Mouse (Mus musculus): ENCODE measurements around the gene Mpig6b. TPM values are rescaled to one million over a fixed set of nuclear protein-coding genes. Genes with fewer than 3 reads are reported as not detected.
A peak's percentile ranks its signal among the peaks of the same experiment; 100 is the strongest.

The Mpig6b gene
- polyA plus RNA-seq, 1 experiment from 2014 or later, result 0.81 TPM

- H3K27ac ChIP-seq (ENCODE audit: low read depth), result no peak overlapping the region
- no peak overlapping the region for H3K4me2 ChIP-seq (ENCODE audit: low read length)
- 76% methylated on average over 17 of the region's 17 CpGs for WGBS
- no peak overlapping the region for H3K4me3 ChIP-seq (ENCODE audit: low read depth, low read length)
- H3K9ac ChIP-seq (ENCODE audit: low read length), result no peak overlapping the region
- no peaks in the 10 kb centered on the region for H3K9me3 ChIP-seq (ENCODE audit: control insufficient read depth, low read length)
- H3K36me3 ChIP-seq (ENCODE audit: control insufficient read depth, insufficient read depth, low read length), result no peaks in the 10 kb centered on the region
- no peak for ATAC-seq (replicated peaks; ENCODE audit: low FRiP score, low TSS enrichment, low read depth)
- H3K27me3 ChIP-seq (replicated peaks; ENCODE audit: control insufficient read depth, insufficient read depth, low read length), result peaks cover 9% of the 10 kb centered on the region; the same call in 1 of the 2 replicates
- no peak for DNase-seq (ENCODE audit: low spot score)
- peaks cover 17% of the 10 kb centered on the region; the same call in 1 of the 2 replicates for H3K4me1 ChIP-seq (replicated peaks; ENCODE audit: control insufficient read depth, insufficient read depth, low read length)
These were observed 2.4 kb upstream of the Mpig6b start for GRCm38 (mm10) chr17:35068213-35068914.

DNA sequence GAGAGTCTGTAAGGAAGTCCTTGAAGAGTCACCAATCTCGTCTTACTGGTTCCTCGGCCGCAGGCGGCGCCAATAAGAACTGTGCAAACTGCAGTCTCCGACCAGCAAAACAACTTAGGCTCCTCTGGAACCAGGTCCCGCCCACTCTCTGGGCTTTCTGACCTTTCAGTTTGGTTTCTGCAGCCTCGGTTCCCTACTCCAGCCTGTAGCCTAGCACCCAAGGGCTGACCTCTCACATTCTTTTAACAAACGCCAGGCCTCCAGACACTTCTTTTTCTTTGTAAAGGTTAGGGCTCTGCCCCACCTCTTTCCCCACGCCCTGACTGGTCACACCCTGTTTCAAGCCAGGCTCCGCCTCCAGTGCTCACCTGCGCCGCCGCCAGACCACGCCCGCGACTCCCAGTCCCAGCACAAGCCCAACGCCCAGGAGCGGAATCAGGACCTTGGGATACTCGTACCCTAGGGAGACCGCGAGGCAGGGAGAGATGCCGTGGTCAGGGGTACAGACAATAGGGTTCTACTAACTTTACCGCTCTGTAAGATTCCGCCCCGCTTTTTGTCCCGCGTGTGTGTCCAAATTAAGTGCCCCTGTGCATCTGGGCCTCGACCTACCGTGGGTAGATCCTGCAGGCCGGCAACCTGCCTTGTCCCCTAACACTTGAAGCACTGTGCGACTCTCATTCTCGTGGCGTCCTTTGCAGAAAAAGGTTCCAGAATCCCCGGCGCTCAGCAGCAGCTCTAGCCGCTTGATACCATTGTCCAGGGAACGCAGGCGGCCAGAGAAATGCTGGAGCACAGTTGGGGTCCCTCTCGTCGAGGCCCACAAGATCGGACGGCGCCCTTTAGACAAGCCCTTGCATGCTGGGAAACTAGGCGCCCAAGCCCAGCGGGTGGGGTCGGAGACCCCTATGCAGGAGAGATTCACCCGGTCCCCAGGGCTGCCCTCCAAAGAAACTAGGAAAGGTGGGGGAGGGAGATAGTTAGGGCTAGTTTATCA lies 735 bp downstream of the Mpig6b start, which contains the start of gene Ly6g6c:
Ly6g6c (plus strand) TSS at position 438 of the 997 bp plus-strand sequence.
- Histone ChIP-seq H3K9ac (ENCODE audit: low read length) (peak within 1 kb of the TSS; percentile 31), H3K4me2 (ENCODE audit: low read length) (peak within 1 kb of the TSS; percentile 71), H3K27me3 (replicated peaks; ENCODE audit: control insufficient read depth, insufficient read depth, low read length) (peaks cover 9% of the 10 kb centered on the region; the same call in 1 of the 2 replicates), H3K4me3 (ENCODE audit: low read depth, low read length) (peak within 1 kb of the TSS; percentile 25), H3K27ac (ENCODE audit: low read depth) (peak within 1 kb of the TSS; percentile 29; the same call in 1 of the 2 replicates), H3K4me1 (replicated peaks; ENCODE audit: control insufficient read depth, insufficient read depth, low read length) (peaks cover 24% of the 10 kb centered on the region), H3K36me3 (ENCODE audit: control insufficient read depth, insufficient read depth, low read length) (peaks cover 20% of the 10 kb centered on the region), H3K9me3 (ENCODE audit: control insufficient read depth, low read length) (no peaks in the 10 kb centered on the region)
- WGBS, result 2% methylated on average over 47 of the region's 48 CpGs
- DNase-seq (ENCODE audit: low spot score), result peak; percentile 84
- peak; percentile 78 for ATAC-seq (replicated peaks; ENCODE audit: low FRiP score, low TSS enrichment, low read depth)

DNA sequence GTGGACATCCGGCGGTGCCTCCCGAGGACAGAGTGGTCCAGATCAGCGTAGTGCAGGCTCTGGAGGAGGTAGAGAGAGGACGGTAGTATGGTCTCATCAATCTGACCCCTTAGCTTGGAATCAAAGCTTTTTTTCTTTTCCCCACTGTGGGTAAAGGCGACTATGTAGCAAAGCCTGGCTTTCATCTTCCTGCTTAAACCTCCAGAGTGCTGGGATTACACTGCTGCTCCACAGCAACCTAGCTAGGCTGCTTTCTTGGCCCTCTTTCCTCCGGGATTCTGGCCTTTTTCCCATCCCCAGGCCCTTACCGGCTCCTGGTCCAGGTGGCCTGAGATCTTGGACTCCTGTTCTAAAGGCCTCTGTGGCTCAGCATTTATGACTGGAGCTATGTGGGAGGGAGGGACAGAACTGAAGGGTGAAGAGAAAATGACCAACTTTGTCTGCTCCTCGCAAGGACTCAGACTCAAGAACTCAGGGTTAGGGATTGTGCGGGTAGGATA lies 1.6 kb downstream of the Mpig6b start:
- Histone ChIP-seq H3K4me2 (ENCODE audit: low read length) (peak overlapping the region; percentile 71), H3K9ac (ENCODE audit: low read length) (no peak overlapping the region)
- ATAC-seq (replicated peaks; ENCODE audit: low FRiP score, low TSS enrichment, low read depth), result no peak

GRCm38 (mm10) chr17:35063466-35063865 lies 2.5 kb downstream of the Mpig6b start:
- Histone ChIP-seq H3K4me2 (ENCODE audit: low read length) (no peak overlapping the region), H3K4me1 (replicated peaks; ENCODE audit: control insufficient read depth, insufficient read depth, low read length) (peaks cover 28% of the 10 kb centered on the region), H3K9ac (ENCODE audit: low read length) (no peak overlapping the region), H3K9me3 (ENCODE audit: control insufficient read depth, low read length) (no peaks in the 10 kb centered on the region), H3K36me3 (ENCODE audit: control insufficient read depth, insufficient read depth, low read length) (peaks cover 21% of the 10 kb centered on the region), H3K27ac (ENCODE audit: low read depth) (no peak overlapping the region), H3K4me3 (ENCODE audit: low read depth, low read length) (no peak overlapping the region), H3K27me3 (replicated peaks; ENCODE audit: control insufficient read depth, insufficient read depth, low read length) (peaks cover 9% of the 10 kb centered on the region; the same call in 1 of the 2 replicates)
- no peak for DNase-seq (ENCODE audit: low spot score)
- WGBS, result 85% methylated on average over 3 of the region's 3 CpGs
- ATAC-seq (replicated peaks; ENCODE audit: low FRiP score, low TSS enrichment, low read depth), result no peak

More for the DNA sequence above, 1.6 kb downstream of the Mpig6b start:
- no peaks in the 10 kb centered on the region for H3K9me3 ChIP-seq (ENCODE audit: control insufficient read depth, low read length)
- WGBS, result 33% methylated on average over 10 of the region's 10 CpGs
- peaks cover 9% of the 10 kb centered on the region; the same call in 1 of the 2 replicates for H3K27me3 ChIP-seq (replicated peaks; ENCODE audit: control insufficient read depth, insufficient read depth, low read length)
- peaks cover 28% of the 10 kb centered on the region for H3K4me1 ChIP-seq (replicated peaks; ENCODE audit: control insufficient read depth, insufficient read depth, low read length)
- H3K4me3 ChIP-seq (ENCODE audit: low read depth, low read length), result peak overlapping the region; percentile 2; the same call in 1 of the 2 replicates
- DNase-seq (ENCODE audit: low spot score), result no peak
- H3K27ac ChIP-seq (ENCODE audit: low read depth), result peak overlapping the region; percentile 29; the same call in 1 of the 2 replicates
- H3K36me3 ChIP-seq (ENCODE audit: control insufficient read depth, insufficient read depth, low read length), result peaks cover 20% of the 10 kb centered on the region

DNA sequence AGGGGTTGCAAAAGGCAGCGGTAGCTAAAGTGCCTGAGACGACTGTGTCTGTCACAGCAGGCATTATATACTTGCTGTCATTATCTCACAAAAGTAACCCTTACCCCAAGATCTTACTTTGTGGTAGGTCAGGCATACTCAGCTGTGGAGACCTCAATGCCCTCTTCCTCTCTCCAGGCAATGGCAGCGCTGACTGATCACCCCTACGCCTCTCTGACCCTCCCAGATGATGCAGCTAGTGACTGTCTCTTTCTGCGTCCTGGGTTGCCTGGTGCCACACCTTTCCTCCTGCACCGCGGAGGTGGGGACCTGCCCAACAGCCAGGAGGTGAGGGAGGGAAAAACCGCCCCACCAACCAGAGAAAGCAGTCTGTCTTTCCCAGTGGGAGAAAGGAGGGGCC lies 4.7 kb downstream of the Mpig6b start:
- 84% methylated on average over 8 of the region's 8 CpGs for WGBS
- H3K4me1 ChIP-seq (replicated peaks; ENCODE audit: control insufficient read depth, insufficient read depth, low read length), result peaks cover 28% of the 10 kb centered on the region
- peaks cover 4% of the 10 kb centered on the region; the same call in 1 of the 2 replicates for H3K27me3 ChIP-seq (replicated peaks; ENCODE audit: control insufficient read depth, insufficient read depth, low read length)
- DNase-seq (ENCODE audit: low spot score) (no peak), ATAC-seq (replicated peaks; ENCODE audit: low FRiP score, low TSS enrichment, low read depth) (no peak)
- no peaks in the 10 kb centered on the region for H3K9me3 ChIP-seq (ENCODE audit: control insufficient read depth, low read length)
- H3K9ac ChIP-seq (ENCODE audit: low read length), result no peak overlapping the region
- H3K27ac ChIP-seq (ENCODE audit: low read depth), result no peak overlapping the region
- H3K36me3 ChIP-seq (ENCODE audit: control insufficient read depth, insufficient read depth, low read length), result peaks cover 39% of the 10 kb centered on the region
- no peak overlapping the region for H3K4me2 ChIP-seq (ENCODE audit: low read length)
- H3K4me3 ChIP-seq (ENCODE audit: low read depth, low read length), result no peak overlapping the region

GRCm38 (mm10) chr17:35060737-35061297 lies 5.2 kb downstream of the Mpig6b start:
- 58% methylated on average over 22 of the region's 22 CpGs for WGBS
- no peak overlapping the region for H3K27ac ChIP-seq (ENCODE audit: low read depth)
- H3K9ac ChIP-seq (ENCODE audit: low read length), result peak overlapping the region; percentile 81
- H3K9me3 ChIP-seq (ENCODE audit: control insufficient read depth, low read length), result no peaks in the 10 kb centered on the region
- peaks cover 28% of the 10 kb centered on the region for H3K4me1 ChIP-seq (replicated peaks; ENCODE audit: control insufficient read depth, insufficient read depth, low read length)
- ATAC-seq (replicated peaks; ENCODE audit: low FRiP score, low TSS enrichment, low read depth) (no peak), DNase-seq (ENCODE audit: low spot score) (no peak)
- H3K27me3 ChIP-seq (replicated peaks; ENCODE audit: control insufficient read depth, insufficient read depth, low read length), result no peaks in the 10 kb centered on the region
- H3K4me3 ChIP-seq (ENCODE audit: low read depth, low read length), result peak overlapping the region; percentile 89
- H3K4me2 ChIP-seq (ENCODE audit: low read length), result peak overlapping the region; percentile 99
- H3K36me3 ChIP-seq (ENCODE audit: control insufficient read depth, insufficient read depth, low read length), result peaks cover 44% of the 10 kb centered on the region

DNA sequence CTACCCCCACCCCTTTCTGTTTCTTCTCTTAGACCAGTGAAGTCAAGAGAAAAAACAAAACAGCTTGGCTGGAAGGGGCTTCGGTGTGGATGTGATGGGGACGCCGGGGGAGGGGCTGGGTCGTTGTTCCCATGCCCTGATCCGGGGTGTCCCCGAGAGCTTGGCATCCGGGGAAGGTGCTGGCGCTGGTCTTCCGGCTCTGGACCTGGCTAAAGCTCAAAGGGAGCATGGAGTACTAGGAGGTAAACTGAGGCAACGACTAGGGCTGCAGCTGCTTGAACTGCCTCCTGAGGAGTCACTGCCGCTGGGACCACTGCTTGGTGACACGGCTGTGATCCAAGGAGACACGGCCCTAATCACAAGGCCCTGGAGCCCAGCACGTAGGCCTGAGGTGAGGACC lies 5.9 kb downstream of the Mpig6b start:
- Histone ChIP-seq H3K27ac (ENCODE audit: low read depth) (no peak overlapping the region), H3K9me3 (ENCODE audit: control insufficient read depth, low read length) (no peaks in the 10 kb centered on the region), H3K4me1 (replicated peaks; ENCODE audit: control insufficient read depth, insufficient read depth, low read length) (peaks cover 21% of the 10 kb centered on the region), H3K4me3 (ENCODE audit: low read depth, low read length) (peak overlapping the region; percentile 89), H3K4me2 (ENCODE audit: low read length) (peak overlapping the region; percentile 99), H3K27me3 (replicated peaks; ENCODE audit: control insufficient read depth, insufficient read depth, low read length) (no peaks in the 10 kb centered on the region), H3K9ac (ENCODE audit: low read length) (peak overlapping the region; percentile 81), H3K36me3 (ENCODE audit: control insufficient read depth, insufficient read depth, low read length) (peaks cover 52% of the 10 kb centered on the region)
- 26% methylated on average over 14 of the region's 14 CpGs for WGBS
- ATAC-seq (replicated peaks; ENCODE audit: low FRiP score, low TSS enrichment, low read depth) (no peak), DNase-seq (ENCODE audit: low spot score) (no peak)
